7 mouse cellular contexts compared by ENCODE assay signal in the genomic region with DNA sequence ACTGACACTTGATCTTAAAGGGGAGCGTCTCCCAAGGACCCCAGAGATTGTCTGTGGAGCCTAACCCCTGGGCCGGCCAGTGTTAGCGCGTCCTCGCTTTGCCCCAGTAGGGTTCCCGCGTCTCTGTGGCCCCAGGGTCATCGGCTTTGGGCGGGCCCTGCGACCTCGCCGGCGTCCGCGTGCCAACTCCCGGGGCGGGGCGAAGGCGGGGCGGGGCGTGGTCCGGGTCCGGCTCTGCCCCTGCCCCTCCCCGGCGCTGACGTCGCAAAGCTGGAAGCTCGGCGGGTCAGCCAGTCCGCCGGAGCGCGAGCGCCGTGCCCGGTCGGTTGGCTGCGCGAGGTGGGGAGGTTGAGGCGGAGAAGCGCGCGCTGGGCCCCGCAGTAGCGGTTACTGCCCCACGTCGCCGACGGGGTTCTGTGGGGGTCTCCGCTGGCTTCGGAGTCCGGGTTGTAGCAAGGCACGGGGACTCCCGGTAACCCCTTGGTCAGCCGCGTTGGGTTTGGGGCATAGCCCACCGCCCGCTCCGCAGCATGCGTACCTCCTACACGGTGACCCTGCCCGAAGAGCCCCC. TPM values are rescaled to one million over a fixed set of nuclear protein-coding genes. Genes with fewer than 3 reads are reported as not detected.
DNase-seq lines count a peak whose midpoint lies in the region; ATAC-seq and TF ChIP-seq lines count a peak whose summit lies in the region.

No protein-coding gene starts in this region.

- H3K4me2 ChIP-seq in embryonic facial prominence, embryonic 11.5 days (ENCODE audit: low read depth, low read length) = peak overlapping the region; percentile 97
- peak overlapping the region; percentile 98 for H3K4me2 ChIP-seq in limb, embryonic 13.5 days (replicated peaks)
- H3K4me2 ChIP-seq in midbrain, embryonic 15.5 days = peak overlapping the region; percentile 100

- H3K36me3 ChIP-seq in embryonic facial prominence, embryonic 11.5 days (replicated peaks; ENCODE audit: control insufficient read depth, insufficient read depth, low read depth, low read length) = no peaks in the 10 kb centered on the region
- H3K36me3 ChIP-seq in kidney, adult 2 months (ENCODE audit: control insufficient read depth, insufficient read depth, low read length) = no peaks in the 10 kb centered on the region; the same call in 1 of the 2 replicates
- no peaks in the 10 kb centered on the region for H3K36me3 ChIP-seq in limb, embryonic 13.5 days
- no peaks in the 10 kb centered on the region for H3K36me3 ChIP-seq in midbrain, embryonic 15.5 days (replicated peaks)

- peaks cover 6% of the 10 kb centered on the region for H3K27me3 ChIP-seq in embryonic facial prominence, embryonic 11.5 days (ENCODE audit: control insufficient read depth, insufficient read depth, low read length)
- no peaks in the 10 kb centered on the region for H3K27me3 ChIP-seq in kidney, adult 2 months (replicated peaks; ENCODE audit: control insufficient read depth, insufficient read depth, low read length)
- peaks cover 52% of the 10 kb centered on the region for H3K27me3 ChIP-seq in limb, embryonic 13.5 days
- peaks cover 44% of the 10 kb centered on the region for H3K27me3 ChIP-seq in midbrain, embryonic 15.5 days (replicated peaks)

- H3K4me1 ChIP-seq in embryonic facial prominence, embryonic 11.5 days (ENCODE audit: control insufficient read depth, insufficient read depth, low read length) = peaks cover 6% of the 10 kb centered on the region
- H3K4me1 ChIP-seq in kidney, adult 2 months (ENCODE audit: control insufficient read depth, insufficient read depth, low read length) = peaks cover 30% of the 10 kb centered on the region
- peaks cover 73% of the 10 kb centered on the region for H3K4me1 ChIP-seq in limb, embryonic 13.5 days
- peaks cover 27% of the 10 kb centered on the region for H3K4me1 ChIP-seq in midbrain, embryonic 15.5 days

- DNase-seq in adrenal gland, postnatal 25 days = peak; percentile 100
- DNase-seq in embryonic facial prominence, embryonic 11.5 days (ENCODE audit: low spot score) = peak; percentile 90
- peak; percentile 96 to 98 for DNase-seq in heart, adult 18-20 months
- peak; percentile 98 for DNase-seq in kidney, adult 2 months
- peak; percentile 84 to 92 for DNase-seq in spleen, adult 18-20 months

- TF ChIP-seq CTCF in kidney, adult 2 months (conservative IDR thresholded peaks at IDR 0.05; ENCODE audit: insufficient read depth, insufficient read length, low read depth, low read length) = no peak

- no peaks in the 10 kb centered on the region for H3K9me3 ChIP-seq in embryonic facial prominence, embryonic 11.5 days (replicated peaks; ENCODE audit: control insufficient read depth, low read length)
- no peaks in the 10 kb centered on the region for H3K9me3 ChIP-seq in limb, embryonic 13.5 days
- no peaks in the 10 kb centered on the region for H3K9me3 ChIP-seq in midbrain, embryonic 15.5 days

- peak overlapping the region; percentile 72 for H3K9ac ChIP-seq in embryonic facial prominence, embryonic 11.5 days (replicated peaks; ENCODE audit: low read length)
- H3K9ac ChIP-seq in limb, embryonic 13.5 days = peak overlapping the region; percentile 75
- peak overlapping the region; percentile 60 for H3K9ac ChIP-seq in midbrain, embryonic 15.5 days

- TF ChIP-seq POLR2A in kidney, adult 2 months (IDR thresholded peaks at IDR 0.05; ENCODE audit: low read depth, low read length) = peak; percentile 42

- under 1% methylated on average over 62 of the region's 62 CpGs for WGBS in embryonic facial prominence, embryonic 11.5 days
- WGBS in kidney, adult 2 months = under 1% methylated on average over 62 of the region's 62 CpGs
- under 1% methylated on average over 61 of the region's 62 CpGs for WGBS in limb, embryonic 13.5 days
- under 1% methylated on average over 61 of the region's 62 CpGs for WGBS in midbrain, embryonic 15.5 days

- peak overlapping the region; percentile 58 for H3K4me3 ChIP-seq in embryonic facial prominence, embryonic 11.5 days (ENCODE audit: low read depth, low read length)
- H3K4me3 ChIP-seq in kidney, adult 2 months (ENCODE audit: insufficient read depth, low read depth, low read length) = peak overlapping the region; percentile 81
- peak overlapping the region; percentile 64 for H3K4me3 ChIP-seq in limb, embryonic 13.5 days
- peak overlapping the region; percentile 53 for H3K4me3 ChIP-seq in midbrain, embryonic 15.5 days

- peak; percentile 79 for ATAC-seq in embryonic facial prominence, embryonic 11.5 days (replicated peaks; ENCODE audit: insufficient number of reproducible peaks, low FRiP score, low TSS enrichment, low read depth)
- ATAC-seq in limb, embryonic 13.5 days (ENCODE audit: low FRiP score, low read depth) = peak; percentile 71
- peak; percentile 46 for ATAC-seq in midbrain, embryonic 15.5 days (replicated peaks)

- no peak overlapping the region for H3K27ac ChIP-seq in embryonic facial prominence, embryonic 11.5 days (replicated peaks; ENCODE audit: low read depth, low read length)
- peak overlapping the region; percentile 99 for H3K27ac ChIP-seq in kidney, adult 2 months (ENCODE audit: insufficient read depth, low read depth, low read length)
- no peak overlapping the region for H3K27ac ChIP-seq in limb, embryonic 13.5 days
- H3K27ac ChIP-seq in midbrain, embryonic 15.5 days = no peak overlapping the region

RNA-seq across cellular contexts. Expression of gene Mfrp, which starts 16.8 kb away (rescaled TPM):
- not detected in 2 replicates for total RNA-seq in adrenal gland, postnatal 25 days (2021)
- 0.17 and 0.32 TPM in 2 replicates for polyA plus RNA-seq in embryonic facial prominence, embryonic 11.5 days (2014; fragmentation: Nextera tagmentation; extraction: Ambion mirVana)
- total RNA-seq in heart, adult 18-20 months (2021) = not detected
- polyA plus RNA-seq in kidney, adult 2 months (2012; rRNA removed) = 4.4 and 5.4 TPM in 2 replicates
- polyA plus RNA-seq in limb, embryonic 13.5 days (2015; fragmentation: Nextera tagmentation; extraction: Ambion mirVana) = 0.13 and 0.17 TPM in 2 replicates
- polyA plus RNA-seq in midbrain, embryonic 15.5 days (2015; fragmentation: Nextera tagmentation; extraction: Ambion mirVana) = 0.08 and 0.13 TPM in 2 replicates

RNA-seq across cellular contexts. Expression of gene Usp2, which starts 17.9 kb away (rescaled TPM):
- 20.9 and 22.8 TPM in 2 replicates for total RNA-seq in adrenal gland, postnatal 25 days (2021)
- 12.7 and 13.1 TPM in 2 replicates for polyA plus RNA-seq in embryonic facial prominence, embryonic 11.5 days (2014; fragmentation: Nextera tagmentation; extraction: Ambion mirVana)
- 10 to 100 TPM; 89.8 to 95.9 TPM for total RNA-seq in heart, adult 18-20 months (2021)
- polyA plus RNA-seq in kidney, adult 2 months (2012; rRNA removed) = 55.5 and 66.8 TPM in 2 replicates
- 14.6 and 14.7 TPM in 2 replicates for polyA plus RNA-seq in limb, embryonic 13.5 days (2015; fragmentation: Nextera tagmentation; extraction: Ambion mirVana)
- polyA plus RNA-seq in midbrain, embryonic 15.5 days (2015; fragmentation: Nextera tagmentation; extraction: Ambion mirVana) = 5.9 and 9.6 TPM in 2 replicates

RNA-seq across cellular contexts. Expression of gene C1qtnf5, which starts 22.3 kb away (rescaled TPM):
- 9.9 and 10.9 TPM in 2 replicates for total RNA-seq in adrenal gland, postnatal 25 days (2021)
- polyA plus RNA-seq in embryonic facial prominence, embryonic 11.5 days (2014; fragmentation: Nextera tagmentation; extraction: Ambion mirVana) = 0.53 and 0.56 TPM in 2 replicates
- 1 to 10 TPM; 5.6 to 5.9 TPM for total RNA-seq in heart, adult 18-20 months (2021)
- polyA plus RNA-seq in kidney, adult 2 months (2012; rRNA removed) = 16.8 and 19.6 TPM in 2 replicates
- 2.6 and 3.4 TPM in 2 replicates for polyA plus RNA-seq in limb, embryonic 13.5 days (2015; fragmentation: Nextera tagmentation; extraction: Ambion mirVana)
- 2.9 and 4.1 TPM in 2 replicates for polyA plus RNA-seq in midbrain, embryonic 15.5 days (2015; fragmentation: Nextera tagmentation; extraction: Ambion mirVana)

RNA-seq across cellular contexts. Expression of gene Gm49380, which starts 28.6 kb away (rescaled TPM):
- 0.82 and 1.5 TPM in 2 replicates for total RNA-seq in adrenal gland, postnatal 25 days (2021)
- polyA plus RNA-seq in embryonic facial prominence, embryonic 11.5 days (2014; fragmentation: Nextera tagmentation; extraction: Ambion mirVana) = 0.08 TPM in 1 of 2 replicates, not detected in the other
- under 1 TPM in 1 of 2 experiments, not detected in 1; 0.37 TPM for total RNA-seq in heart, adult 18-20 months (2021)
- not detected in 2 replicates for polyA plus RNA-seq in kidney, adult 2 months (2012; rRNA removed)
- polyA plus RNA-seq in limb, embryonic 13.5 days (2015; fragmentation: Nextera tagmentation; extraction: Ambion mirVana) = 0.09 and 0.10 TPM in 2 replicates
- 0.13 and 0.25 TPM in 2 replicates for polyA plus RNA-seq in midbrain, embryonic 15.5 days (2015; fragmentation: Nextera tagmentation; extraction: Ambion mirVana)

RNA-seq across cellular contexts. Expression of gene Rnf26, which starts 28.6 kb away (rescaled TPM):
- 30.3 and 36.4 TPM in 2 replicates for total RNA-seq in adrenal gland, postnatal 25 days (2021)
- polyA plus RNA-seq in embryonic facial prominence, embryonic 11.5 days (2014; fragmentation: Nextera tagmentation; extraction: Ambion mirVana) = 59.5 and 65.9 TPM in 2 replicates
- 1 to 10 TPM; 5.9 to 6.0 TPM for total RNA-seq in heart, adult 18-20 months (2021)
- polyA plus RNA-seq in kidney, adult 2 months (2012; rRNA removed) = 28.8 and 30.9 TPM in 2 replicates
- 79.6 and 84.1 TPM in 2 replicates for polyA plus RNA-seq in limb, embryonic 13.5 days (2015; fragmentation: Nextera tagmentation; extraction: Ambion mirVana)
- 29.2 and 32.4 TPM in 2 replicates for polyA plus RNA-seq in midbrain, embryonic 15.5 days (2015; fragmentation: Nextera tagmentation; extraction: Ambion mirVana)
